Mouse (Mus musculus): ENCODE measurements around the gene Rgs3.

Rgs3 gene

DNA sequence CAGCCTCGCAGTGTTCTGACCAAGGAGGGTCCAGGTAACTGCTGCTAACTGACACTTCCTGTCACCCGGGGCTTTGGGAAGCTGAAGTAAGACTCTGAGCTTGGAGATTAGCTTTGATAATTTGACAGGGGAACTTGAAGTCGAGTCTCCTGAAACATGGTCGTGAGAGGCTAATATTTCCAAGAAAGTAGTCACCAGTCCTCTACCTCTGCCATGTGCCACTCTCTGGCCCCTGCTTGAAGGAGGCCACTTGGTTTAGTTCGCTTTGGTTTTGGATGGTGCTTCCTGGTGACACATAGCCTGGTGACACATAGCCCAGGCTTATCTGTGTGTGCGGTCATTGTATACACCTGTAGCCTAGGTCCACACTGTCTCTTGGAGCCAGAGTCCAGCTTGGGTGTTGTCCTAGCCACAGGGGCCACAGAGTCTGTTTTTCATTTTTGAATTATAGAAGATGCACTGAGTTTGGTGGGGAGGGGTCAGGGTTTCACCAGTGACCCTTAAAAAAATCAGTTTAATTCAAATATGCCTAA lies at the start of gene Rgs3:
Gene Rgs3 (plus strand): TSS at position 51 of the 533 bp plus-strand sequence.
- DNase-seq (ENCODE audit: inconsistent age in 2 of 2, low spot score in 1 of 2): no peak

DNA sequence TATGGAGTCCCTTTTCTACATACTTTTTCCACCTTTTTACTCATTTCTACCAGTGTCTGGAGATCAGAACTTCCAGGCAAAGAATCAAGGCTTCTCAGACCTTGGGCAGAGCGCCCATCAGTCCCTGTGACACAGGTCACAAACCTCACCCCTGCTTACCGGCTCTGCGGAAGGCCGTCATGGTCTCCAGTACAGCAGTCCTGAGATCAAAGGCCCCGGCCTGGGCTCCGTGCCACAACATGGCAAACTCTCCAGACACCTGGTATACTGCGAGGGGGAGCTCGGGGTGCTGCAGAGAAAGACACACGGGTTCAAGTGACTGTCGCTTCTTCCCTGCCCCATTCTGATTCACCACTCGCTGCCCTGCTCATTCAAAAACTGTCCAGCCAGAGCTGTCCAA lies 49.7 kb upstream of the Rgs3 start:
- peak; percentile 97 for DNase-seq (ENCODE audit: inconsistent age in 2 of 2, low spot score in 1 of 2)

DNA sequence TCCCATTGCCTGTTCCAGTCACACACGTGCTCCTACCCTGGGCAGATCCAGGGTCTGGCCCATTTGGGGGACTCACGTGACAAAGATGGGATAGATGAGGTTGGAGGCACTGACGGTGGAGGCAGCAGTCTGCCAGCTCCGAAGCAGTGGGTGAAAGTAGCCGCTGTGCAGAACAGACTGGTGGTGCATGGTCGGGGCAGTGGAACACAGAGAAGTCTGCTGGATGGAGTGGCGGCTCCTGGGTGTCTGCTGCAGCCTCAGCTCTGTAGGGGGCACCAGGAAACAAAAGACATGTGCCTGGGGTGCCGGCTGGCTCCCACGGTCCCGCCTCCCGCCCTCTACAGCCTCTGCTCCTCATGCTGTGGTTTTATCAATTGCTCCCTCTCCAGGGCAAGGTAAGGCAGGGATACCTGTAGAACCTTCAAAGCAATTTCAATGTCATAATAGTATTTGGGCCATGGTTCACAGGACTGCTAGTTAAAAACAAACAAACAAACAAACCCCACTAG lies 45.6 kb upstream of the Rgs3 start:
- peak in 1 of 2 experiments; percentile 32 for DNase-seq (ENCODE audit: inconsistent age in 2 of 2, low spot score in 1 of 2)

DNA sequence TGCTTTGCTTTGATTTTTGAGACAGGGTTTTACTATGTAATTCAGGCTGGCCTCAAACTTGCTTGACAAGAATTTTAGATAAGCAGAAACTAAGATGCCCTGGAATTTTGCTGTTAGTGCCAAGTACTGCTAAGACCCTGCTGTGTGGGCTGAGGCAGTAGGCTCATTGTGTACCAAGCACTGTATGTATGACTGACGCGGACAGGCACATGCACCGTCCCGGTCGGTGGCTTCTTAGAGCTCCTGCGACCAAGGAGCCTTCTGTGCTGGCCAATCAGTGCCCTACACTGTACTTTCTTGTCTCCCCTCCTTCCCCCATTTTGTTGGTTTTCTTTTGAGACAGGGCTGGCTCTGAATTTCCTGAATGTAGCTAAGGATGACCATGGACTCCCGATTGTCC lies 44.7 kb upstream of the Rgs3 start:
- peak in 1 of 2 experiments; percentile 54 for DNase-seq (ENCODE audit: inconsistent age in 2 of 2, low spot score in 1 of 2)

DNA sequence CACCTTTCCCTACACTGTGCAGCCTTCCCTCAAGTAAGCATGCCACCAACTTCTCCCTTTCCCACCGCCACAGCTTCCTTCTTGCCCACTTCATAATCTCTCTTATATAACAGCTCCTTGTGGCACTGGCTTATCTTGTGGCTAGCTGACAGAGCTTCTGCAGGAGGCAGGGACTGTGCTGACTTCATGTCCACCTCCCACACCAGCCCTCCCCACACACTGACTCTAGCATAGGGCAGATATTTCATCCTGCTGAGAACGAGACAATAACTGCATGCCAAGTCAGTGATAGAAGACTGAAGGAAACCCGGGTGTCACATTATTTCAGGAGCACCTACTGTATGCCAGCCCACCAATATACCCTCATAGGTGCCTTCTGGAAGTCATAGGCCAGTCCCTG lies 44.2 kb upstream of the Rgs3 start:
- DNase-seq (ENCODE audit: inconsistent age in 2 of 2, low spot score in 1 of 2): peak; percentile 73 to 76

DNA sequence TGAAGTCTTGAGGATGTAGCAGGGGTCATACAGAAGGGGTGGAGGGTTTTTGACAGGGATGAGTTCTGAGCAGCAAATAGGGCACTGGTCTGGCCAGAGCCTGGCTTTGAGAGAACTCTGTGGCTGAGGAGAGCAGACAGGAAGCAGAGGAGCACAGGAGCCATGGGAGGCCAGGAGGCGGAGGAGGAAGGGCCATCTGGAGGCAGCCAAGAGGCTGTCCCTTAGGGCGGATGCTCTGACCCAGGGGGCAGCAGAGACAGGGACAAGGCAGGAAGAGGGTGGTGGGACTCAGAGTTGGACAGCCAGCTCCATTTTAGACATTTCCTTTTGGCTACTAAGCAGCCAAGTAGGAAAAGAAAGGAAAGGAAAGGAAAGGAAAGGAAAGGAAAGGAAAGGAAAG lies 43.6 kb upstream of the Rgs3 start:
- DNase-seq (ENCODE audit: inconsistent age in 2 of 2, low spot score in 1 of 2): peak; percentile 77 to 82

DNA sequence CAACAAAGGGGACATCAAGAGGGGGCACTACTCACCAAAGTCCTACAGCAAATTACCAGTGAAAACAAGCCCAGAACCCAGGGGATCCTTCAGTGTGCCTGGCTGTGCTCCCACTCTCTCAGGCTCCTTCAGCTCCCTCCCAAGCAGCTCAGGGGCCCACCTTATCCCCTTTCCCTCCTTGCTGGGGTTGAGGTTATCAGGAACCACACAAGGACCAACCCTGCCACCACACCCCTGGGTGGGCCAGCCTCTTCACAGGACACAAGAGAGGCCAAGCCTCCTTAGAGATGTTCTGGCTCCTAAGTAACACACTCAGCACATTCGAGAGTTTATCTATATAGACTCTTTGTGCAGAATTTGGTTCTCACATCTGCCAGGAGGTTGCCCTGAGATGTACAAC lies 43.1 kb upstream of the Rgs3 start:
- DNase-seq (ENCODE audit: inconsistent age in 2 of 2, low spot score in 1 of 2): peak in 1 of 2 experiments; percentile 68

DNA sequence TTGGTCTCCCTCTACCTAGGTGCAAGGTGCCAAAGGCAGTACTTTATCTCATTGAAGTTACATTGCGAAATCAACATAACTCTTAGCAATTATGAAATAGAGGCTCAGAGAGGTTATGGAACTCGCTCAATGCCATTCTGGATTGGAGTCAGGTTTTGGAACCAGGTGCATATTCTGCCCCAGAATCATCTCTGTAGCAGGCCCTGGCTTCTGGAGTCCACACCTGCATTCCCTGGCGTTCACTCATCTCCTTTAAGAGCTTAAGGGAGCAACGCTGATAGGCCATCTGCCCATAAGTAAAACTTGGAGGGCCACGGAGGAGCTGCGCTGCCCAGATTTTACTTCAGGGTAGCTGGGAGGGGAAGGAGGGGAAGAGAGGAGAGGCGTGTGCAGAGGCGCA lies 42.6 kb upstream of the Rgs3 start:
- no peak for DNase-seq (ENCODE audit: inconsistent age in 2 of 2, low spot score in 1 of 2)

DNA sequence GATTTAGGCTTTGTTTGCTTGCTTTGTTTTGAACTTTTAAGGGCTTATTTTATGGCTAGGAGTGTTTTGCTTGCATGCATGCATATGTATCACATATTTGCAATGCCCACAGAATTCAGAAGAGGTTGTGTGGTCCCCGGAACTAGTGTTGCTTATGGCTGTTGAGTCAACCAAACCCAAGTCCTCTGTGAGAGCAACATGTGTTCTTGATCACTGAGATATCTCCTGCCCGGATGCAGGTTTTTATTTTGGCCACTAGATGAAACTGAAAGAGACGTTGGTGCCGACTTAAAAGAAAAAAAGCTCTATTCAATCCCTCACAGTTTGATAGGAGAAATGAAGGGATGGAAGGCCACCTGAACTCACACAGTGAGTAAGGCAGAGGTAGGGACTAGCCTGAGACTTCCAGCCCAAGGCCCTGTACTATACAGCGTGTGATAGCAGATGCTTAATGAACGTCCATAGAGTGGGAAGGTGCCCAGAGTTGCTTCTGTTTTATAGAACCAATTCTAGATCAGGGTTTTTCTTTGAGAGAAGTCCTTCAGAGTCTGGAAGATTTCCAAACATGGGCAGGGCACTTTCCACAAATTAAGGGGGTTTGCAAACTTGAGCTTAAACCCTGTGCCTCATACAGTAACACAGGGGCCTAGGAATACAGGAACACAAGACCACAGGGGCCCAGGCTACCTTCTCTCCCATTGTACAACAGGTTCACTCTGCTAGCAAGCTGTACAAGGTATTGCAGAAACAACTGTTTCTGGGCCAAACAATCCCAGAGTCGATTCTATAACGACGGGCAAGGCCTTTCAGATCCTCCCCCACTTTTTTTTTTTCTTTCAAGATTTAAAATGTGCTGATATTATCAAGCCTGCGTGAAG lies 41.9 kb upstream of the Rgs3 start:
- DNase-seq (ENCODE audit: inconsistent age in 2 of 2, low spot score in 1 of 2): peak in 1 of 2 experiments; percentile 73

DNA sequence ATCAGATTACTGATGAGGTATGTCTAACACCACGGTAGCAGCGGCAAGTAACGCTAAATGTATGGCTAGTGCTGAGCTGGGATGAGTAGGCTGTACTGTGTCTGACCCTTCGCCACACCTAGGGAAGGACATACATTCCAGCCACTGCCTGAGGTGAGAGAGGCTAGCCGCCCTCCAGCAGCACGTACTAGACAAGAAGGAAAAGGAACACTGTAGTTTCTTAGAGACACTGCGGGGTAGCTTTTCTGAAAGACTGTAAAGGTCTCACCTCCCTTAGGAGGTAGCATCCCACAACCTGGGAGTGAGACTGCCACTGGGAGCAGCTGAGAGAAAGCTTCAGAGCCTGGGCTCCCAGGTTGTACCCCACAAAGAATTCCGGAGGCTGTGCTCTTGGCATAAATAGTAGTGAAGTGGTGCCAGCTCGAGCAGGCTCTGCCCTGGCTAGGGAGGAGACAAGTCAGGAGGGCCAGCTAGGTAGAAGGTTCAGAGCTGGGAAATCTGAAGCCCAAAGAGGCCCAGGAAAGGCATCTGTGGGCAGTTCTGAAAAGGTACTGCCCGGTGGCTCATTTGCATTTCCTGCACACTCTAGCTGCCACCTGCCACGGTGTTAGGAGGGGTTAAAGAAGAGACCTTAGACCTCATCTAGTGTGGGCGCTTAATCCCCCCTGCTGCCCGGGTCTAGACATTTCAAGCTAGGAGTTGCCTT lies 41.1 kb upstream of the Rgs3 start:
- DNase-seq (ENCODE audit: inconsistent age in 2 of 2, low spot score in 1 of 2): peak; percentile 70 to 87

DNA sequence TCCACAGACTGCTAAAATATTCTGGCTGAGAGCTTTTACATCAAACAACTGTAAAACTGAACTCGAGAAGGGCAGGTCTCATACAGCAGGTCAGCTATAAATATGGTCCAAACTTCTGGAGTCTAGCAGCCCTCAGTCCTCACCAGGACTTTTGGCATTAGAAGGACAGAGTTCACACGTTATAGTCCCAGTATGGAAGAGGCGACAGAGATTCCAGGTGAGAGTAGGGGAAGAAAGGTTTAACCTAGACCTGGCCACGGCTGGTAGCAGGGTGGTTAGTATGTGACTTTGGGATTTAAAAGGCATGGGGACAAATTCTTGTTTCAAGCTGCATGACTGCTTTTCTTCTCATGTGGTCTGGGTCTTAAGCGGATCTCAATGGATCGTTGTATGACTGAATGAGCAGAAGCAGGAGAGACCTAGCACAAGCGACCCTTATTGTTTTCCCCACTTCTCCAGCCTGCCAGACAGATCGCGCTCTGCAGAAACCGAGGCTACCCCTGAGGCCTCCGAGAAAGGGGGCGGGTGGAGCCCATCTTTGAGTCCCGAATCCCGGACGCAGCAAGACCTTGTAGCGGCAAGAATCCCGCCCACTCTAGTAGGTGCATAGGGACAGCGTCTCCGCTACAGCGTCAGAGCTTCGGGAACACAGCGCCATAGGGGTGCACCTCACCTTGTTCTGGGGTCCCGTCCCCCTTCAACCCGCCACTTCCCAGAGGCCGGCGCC lies 40.4 kb upstream of the Rgs3 start:
- DNase-seq (ENCODE audit: inconsistent age in 2 of 2, low spot score in 1 of 2): no peak

DNA sequence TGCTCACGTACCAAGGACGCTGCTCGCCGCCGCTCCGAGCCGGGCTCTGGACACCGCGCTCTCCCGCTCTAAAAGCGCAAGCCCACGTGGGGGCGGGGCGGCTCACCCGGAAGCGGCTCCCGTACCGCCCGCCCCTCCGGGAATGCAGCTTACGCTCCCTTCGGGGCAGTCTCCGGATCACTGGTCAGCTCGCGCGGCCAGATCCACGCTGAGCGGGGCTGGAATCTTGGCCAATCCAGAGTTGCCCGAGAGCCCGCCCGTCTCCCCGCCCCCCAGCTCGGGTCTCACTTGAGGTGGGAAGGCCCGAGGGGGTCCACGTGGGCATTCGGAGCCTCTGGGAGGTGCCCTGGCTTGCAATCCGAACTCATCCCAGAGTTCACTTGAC lies 39.8 kb upstream of the Rgs3 start, which contains the start of gene Alad:
Gene Alad (minus strand): TSS at position 70 of the 385 bp plus-strand sequence.
- DNase-seq (ENCODE audit: inconsistent age in 2 of 2, low spot score in 1 of 2): peak; percentile 96 to 98

DNA sequence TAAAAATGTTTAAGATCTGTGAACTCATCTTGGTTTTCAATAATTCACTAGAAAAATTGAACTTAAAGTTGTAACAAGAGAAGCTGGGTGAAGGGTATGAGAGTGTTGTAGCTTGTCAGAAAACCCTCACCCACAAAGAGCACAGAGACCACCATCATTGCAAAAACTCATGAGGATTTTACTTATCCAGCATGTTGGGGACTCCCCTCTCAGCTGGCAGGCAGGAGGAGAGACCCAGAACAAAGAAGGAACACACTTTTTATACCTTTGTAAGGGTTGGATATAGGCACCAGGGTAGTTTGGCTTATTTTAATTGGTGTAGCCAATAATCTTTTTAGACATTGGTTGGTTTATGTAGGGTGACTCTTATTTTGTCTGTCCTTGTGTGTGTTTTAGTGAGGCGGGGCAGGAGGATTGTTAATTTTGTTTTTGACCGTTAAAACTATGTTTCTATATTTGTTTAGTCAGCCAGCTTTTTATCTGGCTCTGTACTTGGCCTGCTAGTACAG lies 38.7 kb upstream of the Rgs3 start:
- DNase-seq (ENCODE audit: inconsistent age in 2 of 2, low spot score in 1 of 2): no peak

DNA sequence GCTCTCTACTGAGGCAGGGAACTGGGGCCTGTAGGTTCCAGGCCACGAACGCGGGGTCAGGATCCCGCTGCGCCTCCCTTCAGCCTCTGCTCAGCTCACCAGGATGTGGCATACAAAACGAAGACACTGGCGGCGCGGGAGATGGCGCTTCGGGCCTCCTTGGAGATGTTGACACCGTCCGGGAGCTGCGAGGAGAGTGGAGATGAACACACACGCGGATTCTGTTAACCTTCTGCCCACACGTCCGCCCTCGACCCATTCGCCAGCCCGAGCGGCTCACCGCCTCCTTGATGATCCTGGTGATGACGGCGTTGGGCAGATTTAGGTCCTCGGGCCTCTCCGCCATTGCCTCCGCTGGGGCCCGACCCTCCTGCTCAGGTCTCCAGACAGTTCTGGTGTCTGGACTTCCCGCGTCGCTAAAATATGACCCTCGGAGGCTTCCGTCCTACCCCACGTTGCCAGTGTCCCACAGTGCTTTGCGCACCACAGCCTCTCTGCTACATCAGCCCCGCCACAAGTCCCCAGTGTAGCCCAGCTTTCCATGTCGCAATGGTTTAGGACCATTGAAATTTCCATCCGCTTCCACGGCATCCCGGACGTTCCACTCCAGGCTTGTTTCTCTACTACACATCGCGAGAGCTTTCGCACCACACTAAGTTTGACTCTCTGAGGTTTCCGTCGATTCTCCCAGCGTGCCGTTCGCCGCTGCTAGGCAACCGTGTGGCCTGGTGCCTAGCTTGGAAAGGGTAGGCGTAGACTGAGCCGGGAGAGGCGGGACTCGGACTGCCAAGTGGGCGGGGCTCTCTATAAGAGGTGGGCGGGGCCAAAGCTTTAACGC lies 34.8 kb upstream of the Rgs3 start, which contains the start of the genes Pole3 and 4933430I17Rik:
Gene Pole3 (minus strand): TSS at position 418 of the 838 bp plus-strand sequence.
Gene 4933430I17Rik (plus strand): TSS at position 719 of the 838 bp plus-strand sequence.
- DNase-seq (ENCODE audit: inconsistent age in 2 of 2, low spot score in 1 of 2): peak; percentile 97 to 99

DNA sequence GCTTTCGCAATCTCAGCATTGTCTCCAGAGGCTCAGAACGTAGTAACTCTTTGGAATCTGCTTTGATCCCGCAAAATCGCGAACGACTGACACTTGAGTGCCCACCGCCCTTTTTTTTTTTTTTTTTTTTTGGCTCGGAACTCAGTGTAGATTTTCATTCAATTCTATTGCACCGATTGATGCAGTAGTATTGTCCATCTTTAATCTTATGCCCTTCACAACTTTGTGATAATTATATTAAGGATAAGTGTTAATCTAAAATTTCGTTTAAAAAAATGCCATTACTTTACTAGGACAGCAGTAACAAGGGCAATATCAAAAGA lies 34.2 kb upstream of the Rgs3 start:
- peak in 1 of 2 experiments; percentile 37 for DNase-seq (ENCODE audit: inconsistent age in 2 of 2, low spot score in 1 of 2)

DNA sequence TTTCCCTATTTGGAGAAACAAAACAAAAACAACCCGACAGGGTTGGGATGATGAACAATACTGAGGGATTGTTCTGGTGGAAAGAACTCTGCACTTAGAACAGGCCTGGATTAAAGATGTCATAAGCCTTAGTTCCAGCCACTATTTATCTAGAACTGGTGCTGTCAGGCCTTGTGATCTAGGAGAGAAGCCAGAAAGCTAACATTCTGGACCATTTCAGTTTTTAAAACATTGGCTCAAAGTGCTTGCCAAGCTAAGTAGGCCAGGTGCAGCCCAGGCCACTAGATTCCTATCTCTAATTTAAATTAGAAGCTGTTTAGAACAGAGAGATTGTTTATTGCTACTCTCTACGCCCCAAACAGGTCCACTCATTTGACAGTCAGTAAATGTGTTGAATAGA lies 33.4 kb upstream of the Rgs3 start:
- DNase-seq (ENCODE audit: inconsistent age in 2 of 2, low spot score in 1 of 2): peak in 1 of 2 experiments; percentile 46

DNA sequence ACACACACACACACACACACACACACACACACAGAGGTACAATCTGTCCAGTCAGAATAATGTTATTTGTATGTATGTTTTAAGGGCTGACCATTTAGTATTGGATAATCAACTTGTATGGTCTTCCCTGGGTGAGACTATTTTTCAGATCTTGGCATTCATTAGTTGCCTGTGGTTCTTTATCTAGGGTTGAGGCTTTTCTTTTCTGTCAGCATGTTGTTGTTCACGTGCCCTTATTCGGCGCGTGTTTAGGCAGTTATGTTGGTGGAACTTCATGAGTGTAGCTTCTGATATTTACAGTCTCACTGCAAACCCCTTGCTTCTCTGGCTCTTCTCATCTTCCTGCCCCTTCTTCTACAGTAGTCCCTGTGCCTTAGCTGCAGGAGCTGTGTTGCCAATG lies 32.0 kb upstream of the Rgs3 start:
- DNase-seq (ENCODE audit: inconsistent age in 2 of 2, low spot score in 1 of 2): no peak

DNA sequence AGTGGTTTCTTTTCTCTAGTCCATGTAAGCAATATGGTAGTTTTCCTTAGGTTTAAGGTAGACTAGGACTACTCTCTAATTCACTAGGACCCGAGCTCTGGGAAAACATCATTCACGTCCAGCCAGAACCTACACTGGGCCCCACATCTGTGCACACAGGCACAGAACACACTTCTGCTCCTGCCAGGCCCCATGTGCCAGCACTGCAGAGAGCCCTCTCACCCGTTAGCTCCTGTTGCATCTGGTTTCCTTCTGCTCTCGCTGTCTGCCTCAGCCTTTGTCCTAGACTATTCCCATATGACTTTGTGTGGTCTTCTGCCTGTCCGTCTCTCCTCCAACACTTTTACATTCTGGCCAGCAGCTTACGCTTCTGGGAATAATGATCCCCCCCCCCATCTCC lies 25.9 kb upstream of the Rgs3 start:
- DNase-seq (ENCODE audit: inconsistent age in 2 of 2, low spot score in 1 of 2): no peak

DNA sequence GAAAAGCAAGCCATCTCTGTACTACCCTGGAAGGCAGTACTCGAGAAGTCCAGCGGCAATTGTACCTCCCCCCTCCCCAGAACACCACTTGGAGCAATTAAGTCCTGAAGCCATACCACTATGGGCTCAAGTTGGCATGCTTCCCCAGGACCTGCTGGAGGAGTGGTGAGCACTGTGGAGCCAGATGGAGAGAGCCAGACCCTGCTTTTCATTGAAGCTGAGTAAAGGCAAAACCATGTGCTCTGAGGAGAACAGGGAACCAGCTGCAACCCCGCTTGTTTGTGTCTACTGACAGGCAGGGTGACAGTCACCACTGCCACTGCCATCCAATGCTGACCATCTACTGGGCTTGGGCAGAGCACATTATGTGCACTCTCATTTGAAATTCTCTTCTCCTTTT lies 17.8 kb upstream of the Rgs3 start:
- DNase-seq (ENCODE audit: inconsistent age in 2 of 2, low spot score in 1 of 2): no peak

DNA sequence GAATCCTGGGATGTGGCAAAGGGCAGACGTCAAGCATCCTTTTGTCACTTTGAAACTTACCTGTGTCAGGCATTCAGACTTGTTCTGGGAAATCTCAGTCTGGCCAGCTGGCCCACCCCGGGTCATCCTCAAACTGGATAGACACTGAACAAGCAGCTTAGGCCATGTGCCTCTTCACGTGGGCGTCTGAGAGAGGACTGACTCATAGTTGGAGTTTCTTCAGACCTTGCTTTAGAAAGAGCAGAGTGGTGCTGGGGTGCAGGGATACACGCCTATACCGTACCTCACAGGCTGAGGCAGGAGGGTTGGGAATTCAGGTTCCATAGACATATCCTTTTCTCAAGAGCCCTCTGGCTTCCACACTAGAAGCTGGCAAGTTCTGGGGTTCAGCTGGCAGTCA lies 15.9 kb upstream of the Rgs3 start:
- DNase-seq (ENCODE audit: inconsistent age in 2 of 2, low spot score in 1 of 2): no peak

Data from adrenal gland, adult (tissue).